Mouse (Mus musculus) A20 (cell line): ENCODE results near the gene Gnptab.
"Not testable (repeated sequence)": the region's sequence is repeated elsewhere in the genome, so short reads cannot be mapped to it uniquely, and the experiment has no call there.

Experiments used
- DNase-seq: peaks from one replicate; pipeline ENCODE4 v3.0.0-alpha.2; 2011; ENCODE audit warnings: low read depth, low spot score

Gnptab gene

GRCm38 (mm10) chr10:88412290-88412995, 33.5 kb downstream of the Gnptab start:
- no peak for DNase-seq

DNA sequence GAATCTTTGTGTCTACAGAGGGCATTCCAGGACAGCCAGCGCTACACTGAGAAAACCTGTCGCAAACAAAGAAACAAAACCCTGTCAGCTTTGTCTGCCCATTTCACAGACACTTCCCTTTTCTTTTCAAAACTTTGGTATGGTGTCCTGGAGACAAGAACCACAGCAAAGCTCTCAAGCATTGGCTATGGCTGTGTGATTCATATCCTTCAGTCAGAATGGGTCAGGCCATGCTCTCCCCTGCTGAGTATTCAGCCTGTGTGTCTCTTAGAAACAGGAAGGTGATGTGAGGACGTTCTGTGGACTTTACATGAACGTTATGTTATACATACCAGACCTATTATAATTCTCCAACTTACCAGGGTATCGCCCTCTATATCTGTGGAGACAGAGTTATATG, 38.8 kb downstream of the Gnptab start:
- no peak for DNase-seq

DNA sequence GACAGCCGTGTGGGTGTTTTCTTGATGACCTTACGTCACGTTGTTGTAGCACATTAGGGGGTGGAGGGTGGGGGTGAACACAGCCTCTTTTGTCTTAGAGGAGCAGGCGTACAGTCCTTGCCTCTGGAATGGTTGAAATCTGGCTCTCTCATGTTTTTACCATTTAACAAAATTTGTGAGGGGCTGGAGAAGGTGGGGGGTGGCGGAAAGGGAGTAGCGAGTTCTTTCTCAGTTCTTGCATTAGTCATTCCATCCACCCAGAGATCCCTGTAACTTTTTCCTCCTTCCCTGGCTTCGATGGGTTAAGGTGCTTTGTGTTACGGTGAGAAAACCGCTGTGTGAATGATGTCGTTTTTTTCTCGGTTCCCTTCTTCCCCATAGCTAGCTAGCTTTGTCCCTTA, 41.2 kb downstream of the Gnptab start:
- DNase-seq, result no peak

GRCm38 (mm10) chr10:88420655-88421435, 41.9 kb downstream of the Gnptab start:
- DNase-seq, result peak; percentile 82

DNA sequence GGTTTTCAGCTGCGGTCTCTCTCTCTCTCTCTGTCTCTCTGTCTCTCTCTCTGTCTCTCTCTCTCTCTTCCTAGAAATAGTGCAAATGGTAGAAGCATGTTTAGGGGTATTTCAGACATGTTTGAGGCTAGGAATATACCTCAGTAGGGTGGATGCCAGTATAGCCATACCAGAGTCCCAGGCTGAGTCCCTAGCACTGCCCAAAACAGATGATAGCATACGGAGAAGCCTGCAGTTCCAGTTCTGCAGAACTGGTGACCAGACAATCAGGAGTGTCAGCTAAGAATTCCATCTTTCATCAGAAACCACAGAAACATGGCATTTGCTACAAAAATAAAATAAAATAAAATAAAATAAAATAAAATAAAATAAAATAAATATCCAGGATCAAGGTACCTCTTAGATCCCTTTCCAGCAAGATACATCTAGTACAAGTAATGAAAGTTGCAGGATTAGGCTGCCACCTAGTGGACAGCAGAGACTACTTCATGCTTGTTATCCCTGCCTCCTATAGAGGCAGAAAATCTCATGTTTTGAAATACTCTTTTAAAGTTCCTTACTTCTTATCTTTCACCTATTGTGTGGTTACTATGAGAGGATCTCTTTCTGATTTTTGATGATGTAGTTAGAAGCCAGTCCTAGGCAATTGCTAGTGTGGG, 47.4 kb downstream of the Gnptab start:
- peak; percentile 78 for DNase-seq

DNA sequence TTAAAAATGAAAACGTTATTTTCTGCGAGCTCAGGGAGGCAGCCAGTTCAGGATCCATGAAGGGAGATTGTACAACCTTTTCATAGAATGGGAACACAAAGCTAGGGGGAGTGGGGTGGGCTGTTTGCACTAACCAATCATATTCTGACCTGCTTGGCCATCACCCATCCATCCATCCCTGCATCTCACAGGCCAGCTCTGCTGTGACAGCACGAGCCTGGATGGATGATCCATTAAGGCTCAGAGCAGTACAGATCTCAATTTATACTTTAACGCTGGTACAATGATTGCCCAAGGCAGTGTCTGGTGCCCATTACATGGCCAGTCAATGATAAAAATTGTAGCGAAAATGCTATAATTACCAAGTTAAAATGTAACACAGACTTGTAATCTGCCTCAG, 48.0 kb downstream of the Gnptab start:
- DNase-seq, result no peak

- no peak for DNase-seq
These were observed 49.1 kb downstream of the Gnptab start for GRCm38 (mm10) chr10:88427998-88428397.

- DNase-seq, result peak; percentile 82
These were observed 62.3 kb downstream of the Gnptab start for GRCm38 (mm10) chr10:88441224-88441623.

DNA sequence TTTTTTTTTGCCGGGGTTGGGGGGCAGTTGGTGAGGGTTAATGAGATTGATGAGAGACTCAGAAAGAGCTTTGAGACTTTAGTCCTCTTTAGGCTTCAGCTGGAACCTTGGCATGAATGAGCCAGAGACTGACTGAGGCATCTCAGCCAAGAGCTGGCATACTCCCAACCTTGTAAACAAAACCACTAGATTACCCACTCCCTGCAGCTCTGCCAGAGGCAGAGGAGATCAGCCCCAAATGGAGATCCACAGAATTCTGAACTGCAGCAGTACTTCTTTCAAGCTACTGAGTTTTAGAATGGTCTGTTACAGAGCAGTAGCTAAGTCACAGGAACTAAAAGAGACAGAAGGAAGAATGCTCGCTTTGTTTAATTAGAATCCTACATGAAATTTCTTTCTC, 72.3 kb downstream of the Gnptab start:
- DNase-seq, result no peak

GRCm38 (mm10) chr10:88451990-88452389, 73.1 kb downstream of the Gnptab start:
- DNase-seq, result no peak

GRCm38 (mm10) chr10:88457816-88458215, 78.9 kb downstream of the Gnptab start:
- no peak for DNase-seq

DNA sequence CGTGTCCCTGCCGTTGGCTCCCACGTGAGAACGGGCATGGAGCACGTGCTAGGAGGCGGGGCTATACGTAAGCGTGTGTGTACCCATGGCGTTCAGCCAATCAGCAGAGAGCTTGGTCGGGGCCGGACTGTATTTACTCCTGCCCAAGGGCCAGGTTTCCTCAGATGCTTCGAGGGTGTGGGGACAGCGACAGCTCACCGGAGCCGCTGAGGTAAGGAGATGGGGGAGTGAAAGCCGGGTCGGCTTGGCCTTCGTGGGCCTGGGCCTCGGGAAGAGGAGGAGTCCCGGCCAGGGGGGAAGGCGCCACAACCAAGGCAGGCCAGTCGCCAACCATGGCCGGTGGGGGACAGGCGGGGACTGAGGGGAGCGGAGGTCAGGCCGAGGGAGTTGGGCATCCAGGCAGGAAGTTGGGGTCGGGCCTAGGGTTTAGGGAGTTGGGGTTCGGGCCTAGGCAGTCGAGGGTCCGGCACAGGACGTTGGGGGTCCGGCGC, 80.6 kb downstream of the Gnptab start, which contains the start of gene Sycp3:
Sycp3 (plus strand) TSS at position 68 of the 491 bp plus-strand sequence.
- DNase-seq, result no peak

DNA sequence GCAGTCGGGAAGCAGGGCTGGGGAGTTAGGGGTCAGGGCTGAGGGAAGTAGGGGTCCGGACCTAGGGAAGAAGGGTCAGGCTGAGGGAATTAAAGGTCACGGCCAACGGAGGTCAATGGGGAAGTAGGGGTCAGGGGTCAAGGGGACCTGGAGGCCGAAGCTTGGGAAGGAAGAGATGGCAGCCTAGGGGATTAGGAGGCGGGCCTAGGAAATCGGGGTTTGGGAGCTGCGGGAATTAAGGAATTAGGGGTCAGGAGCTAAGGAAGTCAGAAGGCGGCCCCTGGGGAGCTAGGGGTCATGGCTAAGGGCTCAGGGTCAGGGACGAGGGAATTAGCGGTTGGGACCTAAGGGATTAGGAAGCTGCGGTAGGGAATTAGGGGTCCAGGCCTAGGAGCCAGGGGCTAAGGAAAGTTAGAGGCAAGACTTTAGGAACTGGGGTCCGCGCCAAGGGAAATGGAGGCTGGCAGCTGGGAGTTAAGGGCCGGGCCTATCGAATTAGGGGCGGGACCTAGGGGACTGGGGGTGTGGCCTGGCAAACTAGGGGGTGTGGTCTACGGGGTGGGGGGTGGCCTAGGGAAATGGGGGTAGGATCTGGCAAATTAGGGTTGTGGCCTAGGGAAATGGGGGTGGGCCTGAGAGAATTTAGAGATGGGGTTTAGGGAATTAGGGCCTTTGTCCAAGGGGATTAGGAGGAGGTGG, 81.3 kb downstream of the Gnptab start:
- DNase-seq, result no peak

GRCm38 (mm10) chr10:88482866-88483265, 103.9 kb downstream of the Gnptab start:
- DNase-seq, result not testable (repeated sequence)

DNA sequence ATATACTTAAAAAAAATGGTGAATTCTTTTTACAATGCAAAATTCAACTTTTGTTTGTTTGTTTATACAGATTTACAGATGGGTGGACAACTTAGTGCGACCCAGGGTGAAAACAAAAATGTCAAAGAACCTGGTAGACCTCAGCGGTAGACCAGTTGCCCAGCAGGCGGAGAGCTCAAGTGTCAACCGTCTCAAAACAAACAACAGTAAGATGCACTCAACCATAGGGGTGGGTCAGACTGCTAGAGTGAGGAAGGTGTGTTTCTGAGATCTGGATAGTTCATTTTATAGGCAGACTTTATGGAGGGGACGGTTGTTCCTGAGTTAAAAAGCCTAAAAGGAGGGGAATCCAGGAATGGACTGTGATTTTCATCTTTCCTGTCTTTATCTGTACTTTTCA, 109.7 kb downstream of the Gnptab start:
- DNase-seq, result no peak

DNA sequence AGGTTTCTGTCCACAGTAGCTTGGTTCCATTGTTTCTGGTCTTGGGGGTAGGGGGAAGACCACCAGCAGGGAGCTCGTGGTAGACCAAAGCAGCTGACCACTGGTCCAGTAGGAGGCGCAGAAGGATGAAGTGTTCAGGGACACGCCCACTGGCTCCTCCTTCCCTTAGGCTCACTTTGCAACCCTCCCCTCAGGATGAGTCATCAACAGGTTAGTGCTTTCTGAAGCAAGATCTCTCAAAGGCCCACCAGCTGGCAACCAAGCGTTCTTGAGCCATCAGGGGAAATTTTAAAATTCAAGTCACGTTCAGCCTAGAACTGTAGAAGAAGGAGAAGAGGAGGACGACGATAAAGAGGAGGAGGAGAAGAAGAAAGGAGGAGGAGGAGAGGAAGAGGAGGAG, 112.7 kb downstream of the Gnptab start:
- DNase-seq, result peak; percentile 49

GRCm38 (mm10) chr10:88492658-88493057, 113.7 kb downstream of the Gnptab start:
- peak; percentile 39 for DNase-seq

DNA sequence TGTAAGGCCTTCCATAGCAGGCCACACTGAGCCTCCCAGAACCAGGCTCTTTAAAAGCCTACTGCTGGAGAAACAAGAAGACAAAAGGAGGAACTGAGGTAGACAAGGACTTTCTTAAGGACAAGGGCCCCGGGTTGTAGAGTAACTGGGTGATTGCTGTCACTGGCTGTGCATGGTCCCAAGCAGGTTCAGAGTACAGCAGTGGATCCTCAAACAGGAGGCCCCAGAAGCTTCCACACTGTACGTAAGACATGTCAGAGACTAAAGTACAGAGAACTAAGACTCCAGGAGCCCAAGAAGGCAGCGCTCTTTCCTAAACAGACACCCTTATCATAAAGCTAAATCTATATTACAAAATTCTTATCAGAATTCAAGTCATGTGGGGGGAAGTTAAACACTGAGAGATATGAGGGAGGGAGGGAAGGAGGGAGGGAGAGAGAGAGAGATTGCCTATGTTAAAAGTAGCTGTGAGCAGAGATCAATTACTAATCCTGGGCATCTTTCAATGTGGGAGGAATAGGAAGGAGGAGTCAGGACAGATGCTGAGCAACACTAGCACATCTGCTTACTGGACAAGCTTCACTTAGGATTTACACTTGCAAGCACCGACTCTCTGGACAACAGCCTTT, 116.1 kb downstream of the Gnptab start:
- no peak for DNase-seq
